Mouse (Mus musculus) small intestine, adult 2 months (tissue): ENCODE measurements around the gene Sptan1. TPM values are rescaled to one million over a fixed set of nuclear protein-coding genes. Genes with fewer than 3 reads are reported as not detected.

ENCODE experiments used
- H3K27ac ChIP-seq: fragments of 200-500 bp; 2 replicates; pipeline ENCODE4 v1.5.1; 2012; ENCODE audit warnings: low read depth, low read length, control low read depth, inconsistent platforms; ENCODE audit not compliant: insufficient read depth
- H3K27me3 ChIP-seq: fragments of 200-500 bp; 2 replicates; pipeline ENCODE4 v1.6.1; 2012; ENCODE audit warnings: mild to moderate bottlenecking, moderate library complexity, low read length, inconsistent platforms; ENCODE audit not compliant: control insufficient read depth, insufficient read depth
- H3K36me3 ChIP-seq: fragments of 200-500 bp; 2 replicates; pipeline ENCODE4 v1.6.1; 2012; ENCODE audit warnings: mild to moderate bottlenecking, low read length, control low read depth, inconsistent platforms; ENCODE audit not compliant: control insufficient read depth, insufficient read depth
- H3K4me1 ChIP-seq: fragments of 200-500 bp; 2 replicates; pipeline ENCODE4 v1.6.1; 2012; ENCODE audit warnings: low read length, inconsistent platforms, mixed read lengths; ENCODE audit not compliant: control insufficient read depth, insufficient read depth, insufficient read length
- H3K4me3 ChIP-seq: fragments of 200-500 bp; 2 replicates; pipeline ENCODE4 v1.5.1; 2012; ENCODE audit warnings: low read depth, mild to moderate bottlenecking, control low read depth, inconsistent platforms, low read length, moderate library complexity
- CTCF ChIP-seq: fragments of 200-500 bp; IDR thresholded peaks from 2 replicates; pipeline ENCODE4 v1.5.1; 2012; ENCODE audit warnings: low read depth, mild to moderate bottlenecking, control low read depth, inconsistent platforms, low read length, moderate library complexity, mixed read lengths; ENCODE audit not compliant: insufficient replicate concordance, insufficient read length; ENCODE audit errors: extremely low read depth
- POLR2A ChIP-seq: fragments of 200-500 bp; IDR thresholded peaks from 2 replicates; pipeline ENCODE4 v1.6.1; 2012; ENCODE audit warnings: low read depth, mild to moderate bottlenecking, control low read depth, inconsistent platforms, low read length, moderate library complexity
- WGBS: fragments of 180-500 bp; shearing (Covaris S2); methylation state at CpG from one replicate; pipeline ENCODE4 v1.1.7; 2018; 5-methylcytosine and 5-hydroxymethylcytosine counted together
- polyA plus RNA-seq: library from polyadenylated mRNA; depleted of rRNA; stranded (reverse); fragments of >200 nt; gene quantifications from 2 replicates; pipeline ENCODE4 v1.2.3, GENCODE M21; 2012

Gene Sptan1
- polyA plus RNA-seq, 1 experiment, result 221 TPM

GRCm38 (mm10) chr2:30061215-30062166, 96.1 kb downstream of the Sptan1 start:
- WGBS, result 6% methylated on average over 37 of the region's 37 CpGs
- Histone ChIP-seq H3K4me3 (peak overlapping the region; percentile 77), H3K27me3 (no peaks in the 10 kb centered on the region), H3K27ac (peak overlapping the region; percentile 75), H3K36me3 (no peaks in the 10 kb centered on the region), H3K4me1 (peaks cover 2% of the 10 kb centered on the region; the same call in 1 of the 2 replicates)
- TF ChIP-seq POLR2A (no peak), CTCF (no peak)

DNA sequence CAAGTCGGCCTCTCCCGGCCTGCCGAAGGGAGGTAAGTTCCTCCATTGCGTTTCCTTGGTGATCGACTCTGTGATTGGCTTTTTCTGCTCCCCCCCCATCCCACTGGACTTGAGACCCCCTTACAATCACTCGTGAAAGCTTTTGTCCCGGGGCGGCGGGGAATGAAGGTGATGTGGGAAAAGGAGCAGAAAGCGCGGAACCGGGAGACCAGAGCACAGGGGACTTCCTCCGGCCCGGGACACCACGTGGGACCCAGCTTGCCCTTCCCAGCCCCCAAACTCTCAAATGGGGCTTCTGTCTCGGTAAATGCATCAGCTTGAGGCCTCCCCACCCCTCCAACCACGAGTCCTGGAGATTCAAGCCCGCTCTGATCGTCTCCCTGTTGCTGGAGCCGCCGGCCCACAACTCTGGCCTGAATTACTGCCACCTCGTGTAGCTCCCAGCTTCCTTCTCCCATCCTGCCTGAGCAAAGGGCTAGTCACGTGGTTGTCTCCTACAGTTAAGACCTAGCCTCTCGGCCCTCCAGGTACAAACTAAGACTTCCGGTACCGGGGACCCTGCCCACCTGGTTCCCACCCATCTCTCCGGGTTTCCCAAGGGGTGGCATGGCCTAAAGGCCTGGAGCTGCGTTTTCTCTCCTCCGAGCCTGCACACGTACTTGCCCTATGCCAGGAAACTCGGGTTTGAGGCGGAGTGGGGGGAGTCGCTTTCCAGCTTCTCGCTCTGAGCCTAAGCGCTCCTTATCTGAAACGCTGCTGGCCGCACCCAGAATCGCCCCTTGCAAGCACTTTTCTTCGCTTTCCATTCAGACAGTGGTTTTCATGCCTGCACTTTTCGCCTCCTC, 97.1 kb downstream of the Sptan1 start:
- Histone ChIP-seq H3K4me1 (peaks cover 2% of the 10 kb centered on the region; the same call in 1 of the 2 replicates), H3K36me3 (no peaks in the 10 kb centered on the region), H3K27ac (peak overlapping the region; percentile 75), H3K4me3 (peak overlapping the region; percentile 77), H3K27me3 (no peaks in the 10 kb centered on the region)
- WGBS, result under 1% methylated on average over 40 of the region's 40 CpGs
- TF ChIP-seq POLR2A, result peak; percentile 42; the same call in 1 of the 2 replicates
- TF ChIP-seq CTCF, result no peak

- H3K36me3 ChIP-seq, result no peaks in the 10 kb centered on the region
- TF ChIP-seq POLR2A, result no peak
- no peak for TF ChIP-seq CTCF
- peak overlapping the region; percentile 75 for H3K27ac ChIP-seq
- no peaks in the 10 kb centered on the region for H3K27me3 ChIP-seq
- H3K4me3 ChIP-seq, result peak overlapping the region; percentile 77
- peaks cover 2% of the 10 kb centered on the region; the same call in 1 of the 2 replicates for H3K4me1 ChIP-seq
- WGBS, result 3% methylated on average over 8 of the region's 8 CpGs
Observed at GRCm38 (mm10) chr2:30063235-30063634, 97.9 kb downstream of the Sptan1 start.

- TF ChIP-seq POLR2A (no peak), CTCF (no peak)
- WGBS, result 12% methylated on average over 3 of the region's 3 CpGs
- H3K4me3 ChIP-seq, result peak overlapping the region; percentile 15; the same call in 1 of the 2 replicates
- H3K27me3 ChIP-seq, result no peaks in the 10 kb centered on the region
- H3K36me3 ChIP-seq, result peaks cover 2% of the 10 kb centered on the region; the same call in 1 of the 2 replicates
- H3K27ac ChIP-seq, result peak overlapping the region; percentile 75; the same call in 1 of the 2 replicates
- peaks cover 2% of the 10 kb centered on the region; the same call in 1 of the 2 replicates for H3K4me1 ChIP-seq
Observed at GRCm38 (mm10) chr2:30063791-30064190, 98.4 kb downstream of the Sptan1 start.

GRCm38 (mm10) chr2:30064298-30064697, 98.9 kb downstream of the Sptan1 start:
- Histone ChIP-seq H3K27ac (no peak overlapping the region), H3K4me3 (no peak overlapping the region)
- WGBS, result 45% methylated on average over 3 of the region's 3 CpGs

GRCm38 (mm10) chr2:30066046-30066901, 100.9 kb downstream of the Sptan1 start:
- H3K36me3 ChIP-seq, result peaks cover 17% of the 10 kb centered on the region
- peaks cover 2% of the 10 kb centered on the region; the same call in 1 of the 2 replicates for H3K4me1 ChIP-seq
- H3K27me3 ChIP-seq, result no peaks in the 10 kb centered on the region
- TF ChIP-seq POLR2A (peak; percentile 61), CTCF (no peak)
- WGBS, result 1% methylated on average over 75 of the region's 101 CpGs
- peak overlapping the region; percentile 94 for H3K27ac ChIP-seq
- H3K4me3 ChIP-seq, result peak overlapping the region; percentile 100

More at GRCm38 (mm10) chr2:30064298-30064697, 98.9 kb downstream of the Sptan1 start:
- Histone ChIP-seq H3K27me3 (no peaks in the 10 kb centered on the region), H3K36me3 (peaks cover 6% of the 10 kb centered on the region), H3K4me1 (peaks cover 2% of the 10 kb centered on the region; the same call in 1 of the 2 replicates)
- TF ChIP-seq CTCF (no peak), POLR2A (no peak)
